Mouse (Mus musculus) brain, embryonic 14.5 days (tissue): ENCODE measurements around the gene Wdr18. TPM values are rescaled to one million over a fixed set of nuclear protein-coding genes. Genes with fewer than 3 reads are reported as not detected.

Source experiments
- DNase-seq: peaks from one replicate; pipeline ENCODE4 v3.0.0-alpha.2; 2011; ENCODE audit warnings: low read depth
- CTCF ChIP-seq: fragments of 200-500 bp; IDR thresholded peaks from 2 replicates; pipeline ENCODE4 v1.5.1; 2012; ENCODE audit warnings: inconsistent platforms, mild to moderate bottlenecking, moderate library complexity, borderline replicate concordance; ENCODE audit not compliant: insufficient read depth, insufficient read length; ENCODE audit errors: extremely low read depth
- POLR2A ChIP-seq: fragments of 200-500 bp; IDR thresholded peaks from 2 replicates; pipeline ENCODE4 v1.6.1; 2012; ENCODE audit warnings: mild to moderate bottlenecking, inconsistent platforms, borderline replicate concordance; ENCODE audit not compliant: poor library complexity, insufficient read depth, insufficient read length, severe bottlenecking; ENCODE audit errors: extremely low read depth
- polyA plus RNA-seq: library from polyadenylated mRNA; depleted of rRNA; stranded (reverse); fragments of >200 nt; gene quantifications from 2 replicates; pipeline ENCODE4 v1.2.3, GENCODE M21; 2012; rRNA removed

Gene Wdr18
- 59.7 and 74.1 TPM in 2 replicates for polyA plus RNA-seq

- DNase-seq, result peak; percentile 100
- TF ChIP-seq POLR2A, result peak; percentile 35; the same call in 1 of the 2 replicates
- peak; percentile 98 for TF ChIP-seq CTCF
Observed at GRCm38 (mm10) chr10:79959847-79960601, at the start of gene Wdr18. Wdr18 (plus strand) TSS chr10:79960152.

- no peak for DNase-seq
- TF ChIP-seq CTCF, result no peak
- no peak for TF ChIP-seq POLR2A
Observed at GRCm38 (mm10) chr10:79910556-79910955, 49.4 kb upstream of the Wdr18 start, which contains the start of gene Gm26602. Gm26602 (plus strand) TSS chr10:79910856.

- no peak for DNase-seq
- TF ChIP-seq POLR2A (no peak), CTCF (no peak)
Observed at GRCm38 (mm10) chr10:79912412-79912811, 47.5 kb upstream of the Wdr18 start.

- peak; percentile 71 for DNase-seq
- TF ChIP-seq CTCF, result no peak
- no peak for TF ChIP-seq POLR2A
Observed at GRCm38 (mm10) chr10:79914131-79914947, 45.6 kb upstream of the Wdr18 start.

GRCm38 (mm10) chr10:79914948-79915596 is 44.9 kb upstream of the Wdr18 start:
- peak; percentile 14 for DNase-seq
- TF ChIP-seq CTCF (no peak), POLR2A (no peak)

- TF ChIP-seq POLR2A (no peak), CTCF (no peak)
- DNase-seq, result no peak
Observed at GRCm38 (mm10) chr10:79916081-79916480, 43.9 kb upstream of the Wdr18 start.

- peak; percentile 84 for DNase-seq
- TF ChIP-seq POLR2A (peak; percentile 85), CTCF (no peak)
Observed at GRCm38 (mm10) chr10:79916808-79917531, 43.0 kb upstream of the Wdr18 start, which contains the start of gene Kiss1r. Kiss1r (plus strand) TSS chr10:79916971.

GRCm38 (mm10) chr10:79917532-79918100 is 42.3 kb upstream of the Wdr18 start:
- DNase-seq, result no peak
- TF ChIP-seq POLR2A, result no peak
- no peak for TF ChIP-seq CTCF

GRCm38 (mm10) chr10:79918231-79919078 is 41.5 kb upstream of the Wdr18 start:
- TF ChIP-seq CTCF (no peak), POLR2A (no peak)
- no peak for DNase-seq
